Mouse (Mus musculus): ENCODE measurements around the gene Lrrc36. TPM values are rescaled to one million over a fixed set of nuclear protein-coding genes. Genes with fewer than 3 reads are reported as not detected.

The Lrrc36 gene
- polyA plus RNA-seq (2015; fragmentation: Nextera tagmentation; extraction: Ambion mirVana): 0.36 and 0.55 TPM in 2 replicates

- H3K9ac ChIP-seq: no peak within 1 kb of the TSS
- ATAC-seq (ENCODE audit: low FRiP score, low read depth): no peak
- peaks cover 9% of the 10 kb centered on the region for H3K4me1 ChIP-seq
- no peaks in the 10 kb centered on the region for H3K36me3 ChIP-seq
- peak within 1 kb of the TSS; percentile 60 for H3K4me2 ChIP-seq (replicated peaks)
- no peaks in the 10 kb centered on the region for H3K9me3 ChIP-seq
- 1% methylated on average over 34 of the region's 34 CpGs for WGBS
- H3K4me3 ChIP-seq: peak within 1 kb of the TSS; percentile 34
- H3K27ac ChIP-seq: no peak within 1 kb of the TSS
- H3K27me3 ChIP-seq: peaks cover 43% of the 10 kb centered on the region
Measured at GRCm38 (mm10) chr8:105413391-105413790, at the start of gene Lrrc36, which contains the start of gene Kctd19. Lrrc36 (plus strand) TSS chr8:105413571. Kctd19 (minus strand) TSS chr8:105413502.

GRCm38 (mm10) chr8:105367107-105367506 lies 46.3 kb upstream of the Lrrc36 start:
- Histone ChIP-seq H3K27ac (no peak overlapping the region), H3K4me2 (replicated peaks) (no peak overlapping the region), H3K4me1 (peaks cover 3% of the 10 kb centered on the region; the same call in 1 of the 2 replicates), H3K9me3 (no peaks in the 10 kb centered on the region; the same call in 1 of the 2 replicates), H3K36me3 (peaks cover 50% of the 10 kb centered on the region), H3K27me3 (no peaks in the 10 kb centered on the region), H3K9ac (no peak overlapping the region), H3K4me3 (no peak overlapping the region)
- WGBS: 72% methylated on average over 2 of the region's 2 CpGs
- ATAC-seq (ENCODE audit: low FRiP score, low read depth): no peak

- Histone ChIP-seq H3K27ac (no peak overlapping the region), H3K4me2 (replicated peaks) (no peak overlapping the region), H3K36me3 (peaks cover 14% of the 10 kb centered on the region; the same call in 1 of the 2 replicates), H3K27me3 (no peaks in the 10 kb centered on the region), H3K9me3 (no peaks in the 10 kb centered on the region; the same call in 1 of the 2 replicates), H3K4me3 (no peak overlapping the region), H3K4me1 (peaks cover 17% of the 10 kb centered on the region), H3K9ac (no peak overlapping the region)
- WGBS: 77% methylated on average over 9 of the region's 9 CpGs
- ATAC-seq (ENCODE audit: low FRiP score, low read depth): no peak
Measured at GRCm38 (mm10) chr8:105372473-105372872, 40.9 kb upstream of the Lrrc36 start.

- WGBS: 53% methylated on average over 2 of the region's 2 CpGs
Measured at GRCm38 (mm10) chr8:105373032-105373431, 40.3 kb upstream of the Lrrc36 start, which contains the start of gene Plekhg4. Plekhg4 (plus strand) TSS chr8:105373274.

GRCm38 (mm10) chr8:105374513-105374966 lies 38.8 kb upstream of the Lrrc36 start:
- no peak for ATAC-seq (ENCODE audit: low FRiP score, low read depth)
- H3K27me3 ChIP-seq: no peaks in the 10 kb centered on the region
- H3K4me2 ChIP-seq (replicated peaks): peak overlapping the region; percentile 59
- no peak overlapping the region for H3K27ac ChIP-seq
- H3K4me1 ChIP-seq: peaks cover 38% of the 10 kb centered on the region
- 30% methylated on average over 33 of the region's 33 CpGs for WGBS
- 0 out of 2 replicates have a peak overlapping the region, but pooled peaks have one; percentile 51 for H3K9ac ChIP-seq
- H3K9me3 ChIP-seq: no peaks in the 10 kb centered on the region; the same call in 1 of the 2 replicates
- no peaks in the 10 kb centered on the region; the same call in 1 of the 2 replicates for H3K36me3 ChIP-seq
- H3K4me3 ChIP-seq: peak overlapping the region; percentile 26

More at GRCm38 (mm10) chr8:105373032-105373431, 40.3 kb upstream of the Lrrc36 start, which contains the start of gene Plekhg4:
- peaks cover 23% of the 10 kb centered on the region for H3K4me1 ChIP-seq
- H3K27ac ChIP-seq: no peak within 1 kb of the TSS
- H3K36me3 ChIP-seq: peaks cover 8% of the 10 kb centered on the region; the same call in 1 of the 2 replicates
- H3K4me2 ChIP-seq (replicated peaks): peak within 1 kb of the TSS; percentile 59; the same call in 1 of the 2 replicates
- no peak for ATAC-seq (ENCODE audit: low FRiP score, low read depth)
- no peaks in the 10 kb centered on the region; the same call in 1 of the 2 replicates for H3K9me3 ChIP-seq
- H3K9ac ChIP-seq: no peak within 1 kb of the TSS
- no peak within 1 kb of the TSS for H3K4me3 ChIP-seq
- H3K27me3 ChIP-seq: no peaks in the 10 kb centered on the region

GRCm38 (mm10) chr8:105378673-105379072 lies 34.7 kb upstream of the Lrrc36 start:
- ATAC-seq (ENCODE audit: low FRiP score, low read depth): peak; percentile 46
- Histone ChIP-seq H3K9ac (peak overlapping the region; percentile 36; the same call in 1 of the 2 replicates), H3K4me2 (replicated peaks) (peak overlapping the region; percentile 38), H3K4me1 (peaks cover 45% of the 10 kb centered on the region), H3K27ac (peak overlapping the region; percentile 83), H3K9me3 (peaks cover under 1% of the 10 kb centered on the region), H3K27me3 (no peaks in the 10 kb centered on the region), H3K4me3 (no peak overlapping the region), H3K36me3 (no peaks in the 10 kb centered on the region; the same call in 1 of the 2 replicates)
- WGBS: 40% methylated on average over 19 of the region's 19 CpGs

- Histone ChIP-seq H3K27ac (no peak overlapping the region), H3K9ac (0 out of 2 replicates have a peak overlapping the region, but pooled peaks have one; percentile 13), H3K36me3 (no peaks in the 10 kb centered on the region), H3K9me3 (peaks cover 5% of the 10 kb centered on the region; the same call in 1 of the 2 replicates), H3K4me1 (peaks cover 43% of the 10 kb centered on the region), H3K4me3 (no peak overlapping the region), H3K27me3 (no peaks in the 10 kb centered on the region), H3K4me2 (replicated peaks) (no peak overlapping the region)
- WGBS: 76% methylated on average over 12 of the region's 12 CpGs
- ATAC-seq (ENCODE audit: low FRiP score, low read depth): no peak
Measured at GRCm38 (mm10) chr8:105380308-105380707, 33.1 kb upstream of the Lrrc36 start.

GRCm38 (mm10) chr8:105384070-105384469 lies 29.3 kb upstream of the Lrrc36 start:
- ATAC-seq (ENCODE audit: low FRiP score, low read depth): no peak
- WGBS: 96% methylated on average over 2 of the region's 2 CpGs
- no peak overlapping the region for H3K9ac ChIP-seq

GRCm38 (mm10) chr8:105387151-105387550 lies 26.2 kb upstream of the Lrrc36 start:
- Histone ChIP-seq H3K36me3 (no peaks in the 10 kb centered on the region), H3K4me2 (replicated peaks) (no peak overlapping the region), H3K27me3 (0 out of 2 replicates have a peak, but pooled peaks cover 2% of the 10 kb centered on the region), H3K9ac (no peak overlapping the region), H3K4me1 (peaks cover 31% of the 10 kb centered on the region), H3K9me3 (peaks cover 5% of the 10 kb centered on the region; the same call in 1 of the 2 replicates), H3K4me3 (no peak overlapping the region), H3K27ac (no peak overlapping the region)
- ATAC-seq (ENCODE audit: low FRiP score, low read depth): no peak
- 53% methylated on average over 1 of the region's 1 CpGs for WGBS

More at GRCm38 (mm10) chr8:105384070-105384469, 29.3 kb upstream of the Lrrc36 start:
- Histone ChIP-seq H3K27ac (no peak overlapping the region), H3K4me3 (no peak overlapping the region), H3K9me3 (peaks cover 5% of the 10 kb centered on the region; the same call in 1 of the 2 replicates), H3K36me3 (no peaks in the 10 kb centered on the region), H3K4me2 (replicated peaks) (no peak overlapping the region), H3K4me1 (peaks cover 43% of the 10 kb centered on the region), H3K27me3 (no peaks in the 10 kb centered on the region)

- 78% methylated on average over 6 of the region's 6 CpGs for WGBS
- H3K4me1 ChIP-seq: peaks cover 31% of the 10 kb centered on the region
- ATAC-seq (ENCODE audit: low FRiP score, low read depth): no peak
Measured at GRCm38 (mm10) chr8:105389096-105389495, 24.3 kb upstream of the Lrrc36 start.

GRCm38 (mm10) chr8:105393089-105393787 lies 20.1 kb upstream of the Lrrc36 start:
- 86% methylated on average over 12 of the region's 12 CpGs for WGBS
- no peak for ATAC-seq (ENCODE audit: low FRiP score, low read depth)
- no peak overlapping the region for H3K4me2 ChIP-seq (replicated peaks)
- H3K4me3 ChIP-seq: no peak overlapping the region
- no peak overlapping the region for H3K9ac ChIP-seq
- H3K9me3 ChIP-seq: no peaks in the 10 kb centered on the region
- H3K4me1 ChIP-seq: peaks cover 1% of the 10 kb centered on the region; the same call in 1 of the 2 replicates
- H3K27me3 ChIP-seq: 0 out of 2 replicates have a peak, but pooled peaks cover 2% of the 10 kb centered on the region
- no peak overlapping the region for H3K27ac ChIP-seq
- H3K36me3 ChIP-seq: no peaks in the 10 kb centered on the region

More at GRCm38 (mm10) chr8:105389096-105389495, 24.3 kb upstream of the Lrrc36 start:
- no peak overlapping the region for H3K9ac ChIP-seq
- H3K9me3 ChIP-seq: 0 out of 2 replicates have a peak, but pooled peaks cover under 1% of the 10 kb centered on the region
- H3K27ac ChIP-seq: no peak overlapping the region
- H3K4me3 ChIP-seq: no peak overlapping the region
- H3K4me2 ChIP-seq (replicated peaks): no peak overlapping the region
- 0 out of 2 replicates have a peak, but pooled peaks cover 2% of the 10 kb centered on the region for H3K27me3 ChIP-seq
- H3K36me3 ChIP-seq: no peaks in the 10 kb centered on the region

GRCm38 (mm10) chr8:105393915-105394314 lies 19.5 kb upstream of the Lrrc36 start:
- WGBS: 83% methylated on average over 7 of the region's 7 CpGs
- no peaks in the 10 kb centered on the region for H3K9me3 ChIP-seq
- no peak overlapping the region for H3K4me3 ChIP-seq
- no peak overlapping the region for H3K27ac ChIP-seq
- no peak overlapping the region for H3K9ac ChIP-seq
- no peak for ATAC-seq (ENCODE audit: low FRiP score, low read depth)
- no peaks in the 10 kb centered on the region for H3K36me3 ChIP-seq
- no peaks in the 10 kb centered on the region for H3K4me1 ChIP-seq
- H3K4me2 ChIP-seq (replicated peaks): no peak overlapping the region
- 0 out of 2 replicates have a peak, but pooled peaks cover 2% of the 10 kb centered on the region for H3K27me3 ChIP-seq
